Mouse (Mus musculus): ENCODE results near the gene Olfr969.
"Not testable (repeated sequence)": the region's sequence is repeated elsewhere in the genome, so short reads cannot be mapped to it uniquely, and the experiment has no call there.

Gene Olfr969

GRCm38 (mm10) chr9:39790558-39790957, at the start of gene Olfr969:
Gene Olfr969 (plus strand): TSS chr9:39790945.
- DNase-seq (ENCODE audit: low read depth, low spot score) = no peak

GRCm38 (mm10) chr9:39745949-39746348, 44.8 kb upstream of the Olfr969 start, which contains the start of gene Olfr967:
Gene Olfr967 (plus strand): TSS chr9:39746249.
- no peak for DNase-seq (ENCODE audit: low read depth, low spot score)

GRCm38 (mm10) chr9:39746428-39746827, 44.3 kb upstream of the Olfr969 start:
- no peak for DNase-seq (ENCODE audit: low read depth, low spot score)

- no peak for DNase-seq (ENCODE audit: low read depth, low spot score)
Measured at GRCm38 (mm10) chr9:39783153-39783552, 7.6 kb upstream of the Olfr969 start, which contains the start of gene Olfr968. Gene Olfr968 (minus strand): TSS chr9:39783253.

GRCm38 (mm10) chr9:39808560-39808959, 17.8 kb downstream of the Olfr969 start, which contains the start of gene Olfr970:
Gene Olfr970 (plus strand): TSS chr9:39808860.
- DNase-seq (ENCODE audit: low read depth, low spot score) = no peak

GRCm38 (mm10) chr9:39836576-39836975, 45.8 kb downstream of the Olfr969 start, which contains the start of gene Olfr971:
Gene Olfr971 (plus strand): TSS chr9:39836876.
- not testable (repeated sequence) for DNase-seq (ENCODE audit: low read depth, low spot score)
